Mouse (Mus musculus): ENCODE data around the gene 2310022B05Rik.
A peak's percentile ranks its signal among the peaks of the same experiment; 100 is the strongest.

2310022B05Rik gene

DNA sequence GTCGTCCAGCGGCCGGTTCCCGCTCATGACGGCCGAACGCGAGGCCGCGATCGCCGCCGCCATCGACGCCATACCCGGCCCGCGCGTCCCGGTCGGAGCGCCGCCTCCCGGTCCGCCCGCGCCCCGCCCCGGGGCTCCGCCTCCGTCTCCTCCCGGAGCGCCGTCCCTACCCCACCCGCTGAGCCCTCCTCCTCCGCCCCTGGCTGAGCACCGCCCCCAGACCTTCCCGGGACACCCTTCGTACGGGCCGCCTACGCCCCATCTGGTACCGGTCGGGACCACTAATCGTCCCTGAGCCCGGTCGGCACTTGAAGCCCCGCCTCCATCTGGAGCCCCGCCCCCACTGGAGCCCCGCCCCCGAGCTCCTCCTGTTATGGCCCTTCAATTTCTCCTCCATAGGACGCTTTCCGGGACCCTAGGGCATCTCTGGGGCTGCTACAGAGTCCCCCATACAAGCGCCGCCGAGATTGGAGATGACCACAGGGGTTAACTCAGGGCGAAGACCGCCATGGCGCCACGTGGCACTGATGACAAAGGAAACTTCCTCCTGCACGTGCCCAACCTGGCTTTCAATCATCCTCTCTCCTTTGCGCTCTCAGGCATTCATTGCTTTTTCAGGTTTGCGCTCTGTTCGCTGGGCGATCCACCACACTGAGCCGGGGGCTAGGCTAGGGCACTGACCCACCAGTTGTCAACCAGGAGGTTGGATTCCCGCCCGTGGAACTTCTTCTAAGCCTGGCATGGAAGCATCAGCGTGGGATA is at the start of gene 2310022B05Rik:
Gene 2310022B05Rik, minus strand, starts transcription at position 258 of the 762 bp plus-strand sequence.
- peak; percentile 52 to 80 for DNase-seq (ENCODE audit: low spot score in 2 of 2)

DNA sequence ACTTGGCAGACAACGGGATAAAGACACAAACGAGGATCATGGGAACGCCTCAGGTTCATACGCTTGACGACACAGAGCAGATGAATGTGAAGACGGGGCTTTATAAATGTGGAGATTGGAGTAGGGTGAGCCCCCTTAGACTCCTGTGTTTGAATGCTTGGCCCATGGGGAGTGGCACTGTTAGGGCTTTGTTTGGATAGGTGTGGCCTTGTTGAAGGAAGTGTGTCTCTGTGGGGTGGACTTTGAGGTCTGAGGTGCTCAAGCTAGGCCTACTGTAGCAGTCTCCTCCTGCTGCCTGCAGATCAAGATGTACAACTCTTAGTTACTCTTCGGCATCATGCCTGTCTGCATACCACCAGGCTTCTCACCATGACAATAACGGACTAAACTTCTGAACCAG is 42.7 kb upstream of the 2310022B05Rik start:
- no peak for DNase-seq (ENCODE audit: low spot score in 2 of 2)

DNA sequence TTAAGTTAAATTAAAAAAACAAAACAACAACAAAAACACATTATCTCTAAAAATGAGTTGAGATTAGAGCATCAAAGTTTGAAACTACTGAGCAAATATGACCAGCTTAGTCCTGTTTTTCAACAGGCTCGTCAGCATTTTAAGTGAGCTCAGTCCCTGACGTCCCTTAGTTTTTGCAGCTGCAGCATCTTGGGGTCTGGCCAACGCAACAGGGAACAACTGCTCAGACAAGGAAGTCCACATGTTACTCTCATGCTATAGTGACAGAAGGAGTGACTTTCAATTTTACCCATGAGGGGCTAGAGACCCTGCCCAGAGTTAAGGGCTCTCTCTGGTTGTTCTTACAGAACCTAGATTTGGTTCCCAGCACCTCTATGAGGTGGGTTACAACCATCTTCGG is 41.2 kb upstream of the 2310022B05Rik start:
- no peak for DNase-seq (ENCODE audit: low spot score in 2 of 2)

DNA sequence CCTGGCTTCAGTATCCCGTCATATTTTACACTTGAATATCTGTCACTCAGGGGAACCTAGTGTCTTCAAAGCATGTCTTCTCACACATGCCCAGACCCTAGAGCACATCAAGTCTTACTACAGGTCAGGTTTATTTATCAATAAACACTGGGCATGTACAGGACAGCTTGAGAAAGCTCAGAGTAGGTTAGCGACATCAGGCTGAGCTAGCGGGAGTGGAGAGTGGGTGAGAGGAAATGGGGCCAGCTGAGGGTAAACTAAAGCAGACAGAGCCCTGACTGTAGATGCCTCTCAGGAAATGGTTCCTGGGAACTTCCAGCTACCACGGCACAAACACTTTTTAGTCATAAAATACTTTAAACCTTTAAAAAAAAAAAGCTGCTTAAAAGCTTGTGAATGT is 40.4 kb upstream of the 2310022B05Rik start:
- DNase-seq (ENCODE audit: low spot score in 2 of 2): no peak

DNA sequence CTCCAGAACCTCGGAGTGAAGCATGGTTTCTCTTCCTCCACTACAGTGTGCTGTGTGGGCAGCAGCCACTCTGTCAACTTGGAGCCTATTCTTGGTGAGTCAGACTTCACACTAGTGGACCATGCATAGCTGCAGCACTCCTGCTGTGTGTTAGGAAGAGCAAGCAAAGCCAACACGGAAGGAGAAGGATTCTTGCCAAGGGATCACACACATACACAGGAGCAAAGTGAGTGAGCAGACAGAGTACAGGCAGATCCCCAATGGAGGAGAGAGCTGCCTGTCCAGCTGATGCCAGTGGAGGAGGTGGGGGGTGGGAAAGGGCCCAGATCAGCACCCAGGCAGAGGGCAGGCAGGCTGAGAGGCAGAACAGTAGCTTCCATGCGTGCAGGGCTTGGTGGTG is 39.0 kb upstream of the 2310022B05Rik start:
- DNase-seq (ENCODE audit: low spot score in 2 of 2): peak in 1 of 2 experiments; percentile 46

DNA sequence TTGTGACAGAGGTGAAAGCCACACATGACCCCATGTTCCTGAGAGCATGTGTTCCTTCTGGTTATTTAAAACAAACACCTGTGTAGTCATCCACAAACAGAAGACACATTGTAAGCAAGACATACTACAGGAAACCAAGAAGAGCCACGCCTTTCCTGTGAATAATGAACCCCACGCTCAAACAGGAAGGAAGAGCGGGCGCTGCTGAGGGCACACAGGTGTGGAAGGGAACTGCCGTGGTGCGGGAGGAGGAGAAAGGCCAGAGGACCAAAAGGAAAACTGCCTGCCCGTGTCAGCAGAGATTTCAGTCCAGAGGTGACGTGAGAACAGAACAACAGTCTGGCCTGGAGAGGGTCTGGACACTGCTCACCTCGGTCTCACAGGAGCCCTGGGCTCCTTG is 37.9 kb upstream of the 2310022B05Rik start:
- no peak for DNase-seq (ENCODE audit: low spot score in 2 of 2)

DNA sequence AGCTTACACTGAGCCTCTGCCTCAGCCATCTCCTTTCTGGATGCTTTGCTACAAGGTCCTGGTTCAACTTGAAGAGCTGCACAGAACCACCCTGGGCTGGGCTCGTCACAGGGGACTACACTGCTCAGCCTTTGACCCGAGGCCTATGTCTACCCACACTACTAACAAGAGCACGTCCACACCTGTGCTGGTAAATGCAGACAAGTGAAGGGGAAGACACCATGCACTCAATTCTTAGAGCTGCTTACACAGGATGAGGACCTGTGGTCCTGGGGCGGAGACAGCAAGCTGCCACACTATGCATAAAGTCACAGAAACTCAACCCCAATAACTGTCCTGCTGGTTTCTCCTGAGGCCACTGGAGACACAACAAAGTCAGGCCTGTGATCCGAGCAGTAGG is 37.1 kb upstream of the 2310022B05Rik start:
- no peak for DNase-seq (ENCODE audit: low spot score in 2 of 2)

DNA sequence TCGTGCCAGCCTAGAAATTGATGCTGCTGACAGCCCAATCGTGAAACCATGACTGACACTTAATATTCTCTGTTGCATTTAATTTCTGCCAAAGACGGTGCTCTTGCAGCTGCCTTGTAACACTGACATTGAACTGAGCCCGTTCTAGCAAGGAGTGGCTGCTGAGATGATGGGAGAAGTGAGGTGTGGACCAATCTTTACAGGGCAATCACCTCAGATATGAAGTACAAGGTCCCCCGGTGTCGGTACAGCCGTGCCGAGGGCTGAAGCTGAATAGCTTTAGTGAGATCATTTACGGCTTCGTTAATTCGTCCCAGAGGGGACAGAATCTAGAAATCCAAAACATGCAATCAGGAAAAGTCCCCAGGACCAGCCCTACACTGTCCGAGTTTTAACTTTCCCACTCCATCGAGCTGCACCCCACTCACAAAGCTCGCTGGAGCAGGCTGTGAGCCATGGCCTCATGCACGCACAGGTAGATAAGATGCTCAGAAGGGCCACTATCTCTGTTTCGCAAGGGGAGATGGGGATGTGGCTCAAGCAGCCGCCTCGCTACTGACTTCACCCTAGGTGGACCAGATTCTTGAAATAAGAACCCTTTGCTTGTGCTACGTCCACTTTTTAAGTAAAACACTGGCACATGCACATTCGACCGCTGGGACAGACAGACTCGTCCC is 32.4 kb upstream of the 2310022B05Rik start:
- DNase-seq (ENCODE audit: low spot score in 2 of 2): no peak

DNA sequence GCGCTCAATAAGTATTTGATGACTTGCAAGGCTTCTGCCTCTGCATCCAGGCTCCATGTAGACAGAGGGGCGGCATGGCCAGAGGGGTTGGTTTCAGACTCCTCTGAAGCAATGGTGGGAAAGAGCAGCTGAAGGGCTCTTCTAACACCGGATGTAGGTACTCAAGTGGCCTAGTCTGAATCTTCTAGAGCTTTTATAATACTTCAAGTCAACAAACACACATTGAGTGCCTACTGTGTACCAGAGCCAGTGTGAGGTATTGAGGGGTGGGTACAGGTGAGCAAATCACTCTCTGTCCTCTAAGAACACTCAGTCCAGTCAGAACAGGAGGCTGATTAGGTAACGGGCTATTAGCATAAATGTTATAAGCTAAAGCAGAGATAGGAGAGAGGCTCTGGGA is 28.5 kb upstream of the 2310022B05Rik start:
- DNase-seq (ENCODE audit: low spot score in 2 of 2): no peak

DNA sequence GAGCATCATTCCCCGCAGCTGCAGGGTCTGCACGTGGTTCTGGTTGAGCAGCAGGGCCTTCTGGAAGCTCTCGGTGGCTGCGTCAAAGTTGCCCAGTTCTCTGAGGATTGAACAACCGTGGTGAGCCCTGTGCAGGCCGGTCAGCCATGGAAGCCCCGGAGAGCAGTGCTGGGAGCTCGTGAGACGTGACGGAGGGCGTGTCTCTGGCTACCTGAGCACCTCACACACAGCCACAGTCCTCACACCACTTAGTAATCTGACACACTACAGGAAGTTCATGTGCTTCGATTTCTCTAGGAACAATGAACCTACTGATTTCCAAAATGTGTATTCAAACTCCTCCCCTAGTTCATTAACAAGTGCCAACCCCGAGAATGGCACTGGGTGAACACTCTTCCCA is 25.7 kb upstream of the 2310022B05Rik start:
- no peak for DNase-seq (ENCODE audit: low spot score in 2 of 2)

DNA sequence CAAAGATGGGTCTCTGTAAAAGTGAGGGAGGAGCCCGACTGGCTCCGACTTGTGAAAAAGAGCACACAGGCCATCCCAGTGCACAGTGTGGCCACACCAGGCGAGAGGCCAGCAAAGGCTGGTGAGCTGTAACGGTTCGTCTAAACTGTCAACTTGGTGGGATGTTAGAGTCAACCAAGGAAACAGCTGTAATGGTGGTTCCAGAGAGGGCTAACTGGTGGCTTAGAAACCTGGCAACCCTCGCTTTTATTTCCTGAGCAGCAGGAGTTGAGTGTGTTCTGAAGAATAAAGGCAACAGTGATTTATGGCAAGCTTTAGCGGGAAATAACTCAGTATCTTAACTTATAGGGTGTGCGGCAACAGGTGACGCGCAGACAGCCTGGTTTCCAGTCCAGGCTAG is 19.0 kb upstream of the 2310022B05Rik start:
- DNase-seq (ENCODE audit: low spot score in 2 of 2): no peak

DNA sequence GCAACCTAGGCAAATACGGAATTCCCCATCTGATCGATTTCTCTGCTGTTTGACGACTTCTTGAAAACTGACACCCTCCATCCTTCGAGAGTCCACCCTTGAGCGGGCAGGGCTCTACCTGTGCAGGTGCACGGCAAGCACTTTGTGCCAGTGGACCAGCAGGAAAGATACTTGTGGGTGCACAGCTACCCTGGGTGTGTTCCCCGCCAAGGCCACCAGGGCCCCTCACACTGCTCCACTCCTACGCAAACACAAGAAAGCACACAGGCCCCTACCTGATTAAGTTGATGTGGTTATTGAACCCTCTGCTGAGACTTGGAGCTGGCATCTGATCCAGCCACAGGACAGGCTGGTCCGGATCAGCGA is 18.6 kb upstream of the 2310022B05Rik start:
- DNase-seq (ENCODE audit: low spot score in 2 of 2): no peak

DNA sequence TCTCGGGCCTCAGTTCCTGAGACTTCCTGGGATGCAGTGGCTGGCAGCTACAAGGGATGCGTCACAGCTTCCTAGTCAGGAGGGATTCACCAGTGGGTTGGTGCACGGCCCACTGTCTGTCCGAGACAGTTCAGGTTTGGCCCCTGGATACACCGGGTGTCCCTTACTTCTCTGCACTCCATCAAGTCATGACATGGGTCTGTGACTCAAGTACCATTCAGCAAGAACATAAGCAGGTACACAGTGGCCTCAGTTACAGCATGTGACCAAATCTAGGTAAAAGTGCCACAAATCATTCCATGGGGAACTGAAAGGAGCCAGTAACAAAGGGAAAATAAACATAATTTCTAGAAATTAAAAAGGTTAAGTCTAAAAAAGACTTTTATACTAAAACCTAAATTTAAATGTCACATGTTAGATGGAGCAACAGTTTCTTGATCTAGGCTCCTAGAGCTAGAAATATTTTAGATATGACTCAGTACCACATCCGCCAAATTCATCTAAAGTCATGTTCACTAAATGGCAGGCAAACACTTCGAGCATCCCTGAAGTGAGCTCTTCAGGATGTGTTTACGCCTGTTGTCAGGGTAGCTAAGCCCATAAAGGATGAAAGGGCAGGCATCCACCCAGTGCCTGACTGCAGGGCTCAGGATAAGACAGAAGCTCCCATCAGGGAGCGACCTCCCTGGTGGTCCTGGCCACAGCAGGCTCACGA is 18.1 kb upstream of the 2310022B05Rik start:
- DNase-seq (ENCODE audit: low spot score in 2 of 2): no peak

DNA sequence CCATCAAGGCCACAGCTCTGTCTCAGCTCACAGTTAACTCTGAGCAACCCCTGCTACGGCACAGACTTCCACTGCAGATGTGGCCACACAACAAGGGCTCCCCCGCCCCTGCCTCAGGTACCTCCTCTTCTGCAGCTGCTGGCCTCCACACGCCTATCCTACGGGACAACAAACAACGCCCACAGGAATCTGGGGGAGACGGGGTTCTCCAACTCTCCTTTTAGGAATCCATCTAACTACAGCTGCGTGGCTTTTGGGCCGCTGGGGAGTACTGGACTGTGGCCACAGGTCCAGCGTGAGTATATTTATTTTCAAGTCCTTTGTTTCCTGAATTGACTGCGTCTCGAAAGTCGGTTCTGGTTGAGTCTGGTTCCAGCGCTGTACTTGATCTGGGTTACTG is 15.1 kb upstream of the 2310022B05Rik start:
- DNase-seq (ENCODE audit: low spot score in 2 of 2): no peak

DNA sequence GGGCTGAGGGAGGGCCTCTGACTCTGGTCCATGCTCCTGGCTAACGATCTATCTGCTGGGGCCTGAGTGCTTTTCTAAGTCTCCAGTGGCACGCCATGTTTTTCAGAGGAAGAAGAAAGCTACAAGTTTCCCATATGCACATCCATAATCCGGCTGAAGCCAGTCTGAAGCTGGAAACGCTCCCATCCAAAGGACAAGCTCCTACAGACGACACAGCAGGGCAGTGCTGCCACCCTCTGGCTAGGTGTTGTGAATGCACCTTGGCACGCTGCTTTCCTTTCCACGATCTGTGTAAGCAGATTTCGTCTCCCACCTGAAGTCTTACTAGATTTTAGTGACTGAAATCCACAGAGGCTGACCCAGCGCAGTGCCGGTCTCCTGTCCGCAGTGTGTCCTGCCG is 14.3 kb upstream of the 2310022B05Rik start:
- peak; percentile 70 to 92 for DNase-seq (ENCODE audit: low spot score in 2 of 2)

DNA sequence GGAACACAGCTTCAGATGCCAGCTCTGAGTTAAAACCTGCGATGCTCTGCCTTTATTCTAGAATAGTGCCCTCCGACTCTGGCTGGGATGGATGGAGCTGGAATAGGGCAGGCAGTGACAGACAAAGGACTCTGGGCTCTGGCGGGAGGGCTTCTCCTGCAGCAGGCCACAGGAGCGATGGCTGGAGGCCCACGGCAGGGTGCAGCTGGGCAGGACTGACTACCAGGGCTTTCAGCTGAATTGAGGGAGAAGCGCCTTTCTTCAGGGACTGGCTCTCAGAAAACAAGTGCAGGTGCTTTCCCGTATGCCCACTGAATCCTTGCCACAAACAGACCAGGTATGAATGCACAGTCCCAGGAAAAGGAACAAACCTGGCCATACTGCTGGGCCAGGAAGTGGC is 13.9 kb upstream of the 2310022B05Rik start:
- peak in 1 of 2 experiments; percentile 34 for DNase-seq (ENCODE audit: low spot score in 2 of 2)

DNA sequence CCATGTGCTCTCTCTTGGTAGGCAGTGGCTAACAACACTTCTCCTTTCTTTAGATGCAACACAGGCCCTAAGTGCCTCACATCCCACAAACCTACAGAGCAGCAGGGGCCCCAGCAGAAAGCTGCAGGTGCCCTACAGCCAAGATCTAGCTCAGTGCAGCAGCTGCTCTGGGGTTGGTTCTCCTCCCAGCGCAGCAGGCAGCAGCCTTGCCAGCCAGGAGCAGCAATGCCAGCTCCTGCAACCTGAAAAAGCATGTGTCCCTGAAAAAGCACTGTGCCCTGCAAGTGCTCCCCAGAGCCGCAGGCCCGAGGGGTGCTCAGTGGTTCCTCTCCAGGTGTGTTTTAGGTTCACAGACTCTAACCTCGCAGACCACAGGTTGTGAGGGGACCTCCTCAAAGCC is 13.5 kb upstream of the 2310022B05Rik start:
- no peak for DNase-seq (ENCODE audit: low spot score in 2 of 2)

DNA sequence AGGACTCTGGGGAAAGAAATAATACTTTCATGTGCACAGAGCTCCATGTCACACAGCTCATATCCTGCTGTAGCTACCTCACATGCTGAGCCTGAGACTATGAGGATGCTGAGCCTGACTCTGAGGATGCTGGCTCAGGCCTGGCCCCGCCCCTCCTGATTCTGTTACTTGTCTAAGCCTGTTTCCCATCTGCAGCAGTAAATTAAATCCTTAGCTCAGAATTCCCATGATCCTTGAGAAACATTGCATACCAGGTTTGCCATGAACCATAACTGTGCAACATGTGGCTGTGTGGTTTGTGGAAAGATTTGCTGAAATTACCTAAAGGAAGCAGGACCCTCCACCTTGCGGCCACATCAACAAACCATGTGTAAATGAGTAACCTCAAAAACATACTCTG is 9.2 kb upstream of the 2310022B05Rik start:
- no peak for DNase-seq (ENCODE audit: low spot score in 2 of 2)

DNA sequence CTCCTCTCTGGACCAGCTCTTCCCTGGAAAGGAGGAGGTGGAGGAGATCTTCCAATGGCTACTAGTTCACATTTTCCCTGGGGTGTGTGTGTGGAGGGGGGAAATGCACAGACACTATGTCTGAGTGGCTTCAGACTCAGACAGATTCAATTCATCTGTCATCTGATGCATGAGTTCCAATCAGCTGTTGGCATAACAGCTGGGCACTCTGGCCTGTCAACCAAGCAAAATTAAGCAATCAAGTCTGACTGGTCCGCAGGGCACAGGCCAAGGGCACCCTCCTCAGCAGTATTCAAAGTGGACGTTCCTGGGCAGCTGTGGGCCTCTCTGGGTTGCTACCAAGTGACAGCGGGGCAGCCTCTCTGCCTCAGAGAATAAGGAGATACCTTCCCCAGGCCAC is 5.6 kb upstream of the 2310022B05Rik start:
- DNase-seq (ENCODE audit: low spot score in 2 of 2): no peak

DNA sequence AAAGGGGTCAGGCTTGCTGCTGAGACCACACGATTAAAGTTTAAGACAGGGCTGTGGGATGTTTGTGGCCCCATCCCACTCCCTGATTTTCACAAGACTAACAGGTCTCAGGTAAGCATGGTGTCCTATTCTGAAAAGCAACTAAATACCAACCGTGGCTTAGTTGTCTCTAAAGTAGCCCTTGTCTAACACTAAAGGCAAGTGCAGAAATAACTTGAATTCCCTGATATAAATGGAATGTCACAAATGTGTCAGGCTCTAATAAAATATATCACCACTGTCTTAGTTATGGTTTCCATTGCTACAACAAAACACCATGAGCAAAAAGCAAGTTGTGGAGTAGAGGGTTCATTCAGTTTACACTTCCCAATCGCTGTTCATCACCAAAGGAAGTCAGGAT is 1.2 kb upstream of the 2310022B05Rik start:
- no peak for DNase-seq (ENCODE audit: low spot score in 2 of 2)

DNA sequence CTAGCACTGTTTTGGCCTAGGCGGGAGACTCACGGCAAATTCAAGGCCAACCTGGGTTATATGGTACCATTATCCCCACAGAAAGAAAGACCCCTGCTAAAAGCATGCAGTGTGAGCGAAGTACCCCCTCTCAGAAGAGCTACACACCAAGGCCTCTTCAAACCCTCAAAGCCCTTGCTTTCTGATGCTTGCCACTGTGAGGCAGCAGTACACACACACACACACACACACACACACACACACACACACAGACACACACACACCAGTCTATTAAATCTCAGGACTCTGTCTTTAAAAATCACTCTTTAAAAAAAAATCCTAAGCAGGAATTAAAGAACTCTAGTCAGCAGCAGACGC is 683 bp upstream of the 2310022B05Rik start:
- DNase-seq (ENCODE audit: low spot score in 2 of 2): no peak

DNA sequence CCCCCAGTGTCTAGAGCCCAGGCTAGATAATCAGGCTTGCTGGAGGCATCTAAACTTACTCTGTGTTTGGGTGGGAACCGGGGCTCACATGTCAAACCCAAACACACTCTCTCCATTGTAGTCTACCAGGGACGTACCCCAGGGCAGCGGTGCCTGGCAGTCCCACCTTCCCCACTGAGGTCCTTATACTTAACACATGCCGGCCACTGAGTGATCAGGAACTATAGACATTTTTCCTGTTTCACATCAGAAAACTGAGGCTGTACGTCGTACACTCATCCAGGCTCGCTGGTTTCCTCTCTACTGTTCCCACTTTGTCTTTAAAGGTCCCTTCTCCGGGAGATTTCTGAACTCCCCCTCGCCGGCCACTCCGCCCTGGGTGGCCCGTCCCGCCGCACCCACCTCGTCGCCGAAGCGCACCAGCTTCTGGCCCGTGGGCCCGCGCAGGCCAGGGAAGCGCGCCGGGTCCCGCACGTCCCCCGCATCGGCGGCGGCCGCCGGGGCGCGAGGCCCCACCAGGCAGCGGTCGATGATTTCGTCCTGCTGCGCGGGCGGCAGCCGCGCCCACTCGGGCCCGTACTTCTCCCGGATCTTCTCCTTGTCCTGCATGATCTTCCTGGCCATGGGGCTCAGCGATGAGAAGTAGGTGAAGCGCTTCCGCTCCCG is 590 bp downstream of the 2310022B05Rik start:
- DNase-seq (ENCODE audit: low spot score in 2 of 2): no peak

Measured in left cerebral cortex, adult 9 months (tissue).